Mouse (Mus musculus): ENCODE results near the gene Bcl2l11. TPM values are rescaled to one million over a fixed set of nuclear protein-coding genes. Genes with fewer than 3 reads are reported as not detected.
"Not testable (repeated sequence)": the region's sequence is repeated elsewhere in the genome, so short reads cannot be mapped to it uniquely, and the experiment has no call there.

The Bcl2l11 gene
- polyA plus RNA-seq, 1 experiment from 2014 or later, result 21.6 TPM

GRCm38 (mm10) chr2:128090283-128090885 lies 35.5 kb upstream of the Bcl2l11 start:
- Histone ChIP-seq H3K9me3 (replicated peaks) (no peaks in the 10 kb centered on the region), H3K9ac (no peak overlapping the region), H3K27me3 (replicated peaks) (no peaks in the 10 kb centered on the region), H3K4me1 (replicated peaks) (peaks cover 22% of the 10 kb centered on the region; the same call in 1 of the 2 replicates), H3K4me3 (no peak overlapping the region), H3K27ac (ENCODE audit: poor library complexity, severe bottlenecking) (no peak overlapping the region), H3K36me3 (no peaks in the 10 kb centered on the region), H3K4me2 (no peak overlapping the region)
- WGBS, result 82% methylated on average over 6 of the region's 6 CpGs
- no peak for ATAC-seq (ENCODE audit: insufficient number of reproducible peaks, low FRiP score)

GRCm38 (mm10) chr2:128091431-128092369 lies 34.1 kb upstream of the Bcl2l11 start:
- Histone ChIP-seq H3K27me3 (replicated peaks) (no peaks in the 10 kb centered on the region), H3K9me3 (replicated peaks) (no peaks in the 10 kb centered on the region), H3K4me1 (replicated peaks) (peaks cover 15% of the 10 kb centered on the region; the same call in 1 of the 2 replicates), H3K4me2 (no peak overlapping the region), H3K9ac (no peak overlapping the region), H3K4me3 (no peak overlapping the region), H3K36me3 (no peaks in the 10 kb centered on the region), H3K27ac (ENCODE audit: poor library complexity, severe bottlenecking) (no peak overlapping the region)
- WGBS, result 75% methylated on average over 11 of the region's 11 CpGs
- no peak for ATAC-seq (ENCODE audit: insufficient number of reproducible peaks, low FRiP score)

GRCm38 (mm10) chr2:128092451-128092850 lies 33.4 kb upstream of the Bcl2l11 start:
- Histone ChIP-seq H3K4me2 (no peak overlapping the region), H3K4me3 (no peak overlapping the region), H3K36me3 (no peaks in the 10 kb centered on the region), H3K9me3 (replicated peaks) (no peaks in the 10 kb centered on the region), H3K9ac (no peak overlapping the region), H3K4me1 (replicated peaks) (peaks cover 9% of the 10 kb centered on the region; the same call in 1 of the 2 replicates), H3K27me3 (replicated peaks) (no peaks in the 10 kb centered on the region), H3K27ac (ENCODE audit: poor library complexity, severe bottlenecking) (no peak overlapping the region)
- no peak for ATAC-seq (ENCODE audit: insufficient number of reproducible peaks, low FRiP score)
- WGBS, result 85% methylated on average over 2 of the region's 2 CpGs

- 77% methylated on average over 5 of the region's 5 CpGs for WGBS
- no peak for ATAC-seq (ENCODE audit: insufficient number of reproducible peaks, low FRiP score)
These were observed 31.6 kb upstream of the Bcl2l11 start for GRCm38 (mm10) chr2:128094196-128094595.

GRCm38 (mm10) chr2:128094602-128095001 lies 31.2 kb upstream of the Bcl2l11 start:
- WGBS, result 63% methylated on average over 2 of the region's 2 CpGs
- H3K27me3 ChIP-seq (replicated peaks), result no peaks in the 10 kb centered on the region
- H3K4me2 ChIP-seq, result no peak overlapping the region
- H3K36me3 ChIP-seq, result no peaks in the 10 kb centered on the region
- H3K9me3 ChIP-seq (replicated peaks), result no peaks in the 10 kb centered on the region
- H3K9ac ChIP-seq, result no peak overlapping the region
- H3K4me3 ChIP-seq, result no peak overlapping the region
- no peak overlapping the region for H3K27ac ChIP-seq (ENCODE audit: poor library complexity, severe bottlenecking)
- ATAC-seq (ENCODE audit: insufficient number of reproducible peaks, low FRiP score), result no peak
- H3K4me1 ChIP-seq (replicated peaks), result 0 out of 2 replicates have a peak, but pooled peaks cover 4% of the 10 kb centered on the region

More at GRCm38 (mm10) chr2:128094196-128094595, 31.6 kb upstream of the Bcl2l11 start:
- Histone ChIP-seq H3K4me3 (no peak overlapping the region), H3K36me3 (no peaks in the 10 kb centered on the region), H3K4me2 (no peak overlapping the region), H3K4me1 (replicated peaks) (0 out of 2 replicates have a peak, but pooled peaks cover 4% of the 10 kb centered on the region), H3K9me3 (replicated peaks) (no peaks in the 10 kb centered on the region), H3K27ac (ENCODE audit: poor library complexity, severe bottlenecking) (no peak overlapping the region), H3K27me3 (replicated peaks) (no peaks in the 10 kb centered on the region), H3K9ac (no peak overlapping the region)

GRCm38 (mm10) chr2:128095270-128095669 lies 30.6 kb upstream of the Bcl2l11 start:
- H3K27ac ChIP-seq (ENCODE audit: poor library complexity, severe bottlenecking), result no peak overlapping the region
- H3K27me3 ChIP-seq (replicated peaks), result no peaks in the 10 kb centered on the region
- H3K4me1 ChIP-seq (replicated peaks), result 0 out of 2 replicates have a peak, but pooled peaks cover 4% of the 10 kb centered on the region
- H3K36me3 ChIP-seq, result no peaks in the 10 kb centered on the region
- H3K4me2 ChIP-seq, result no peak overlapping the region
- WGBS, result 59% methylated on average over 1 of the region's 1 CpGs
- ATAC-seq (ENCODE audit: insufficient number of reproducible peaks, low FRiP score), result no peak
- no peaks in the 10 kb centered on the region for H3K9me3 ChIP-seq (replicated peaks)
- H3K9ac ChIP-seq, result no peak overlapping the region
- no peak overlapping the region for H3K4me3 ChIP-seq

- H3K4me1 ChIP-seq (replicated peaks), result 0 out of 2 replicates have a peak, but pooled peaks cover 4% of the 10 kb centered on the region
- no peak overlapping the region for H3K27ac ChIP-seq (ENCODE audit: poor library complexity, severe bottlenecking)
- no peak overlapping the region for H3K4me2 ChIP-seq
- ATAC-seq (ENCODE audit: insufficient number of reproducible peaks, low FRiP score), result no peak
- WGBS, result 79% methylated on average over 1 of the region's 1 CpGs
- no peak overlapping the region for H3K4me3 ChIP-seq
- H3K9me3 ChIP-seq (replicated peaks), result no peaks in the 10 kb centered on the region
- H3K27me3 ChIP-seq (replicated peaks), result no peaks in the 10 kb centered on the region
- H3K36me3 ChIP-seq, result no peaks in the 10 kb centered on the region
- no peak overlapping the region for H3K9ac ChIP-seq
These were observed 29.8 kb upstream of the Bcl2l11 start for GRCm38 (mm10) chr2:128096070-128096469.

GRCm38 (mm10) chr2:128098118-128098517 lies 27.7 kb upstream of the Bcl2l11 start:
- WGBS, result 87% methylated on average over 4 of the region's 5 CpGs
- not testable (repeated sequence) for ATAC-seq (ENCODE audit: insufficient number of reproducible peaks, low FRiP score)

GRCm38 (mm10) chr2:128102086-128102485 lies 23.8 kb upstream of the Bcl2l11 start:
- no peaks in the 10 kb centered on the region for H3K36me3 ChIP-seq
- ATAC-seq (ENCODE audit: insufficient number of reproducible peaks, low FRiP score), result no peak
- no peaks in the 10 kb centered on the region for H3K27me3 ChIP-seq (replicated peaks)
- no peak overlapping the region for H3K4me2 ChIP-seq
- H3K4me3 ChIP-seq, result no peak overlapping the region
- peaks cover 19% of the 10 kb centered on the region for H3K4me1 ChIP-seq (replicated peaks)
- H3K27ac ChIP-seq (ENCODE audit: poor library complexity, severe bottlenecking), result no peak overlapping the region
- H3K9ac ChIP-seq, result no peak overlapping the region
- no peaks in the 10 kb centered on the region for H3K9me3 ChIP-seq (replicated peaks)
- 82% methylated on average over 9 of the region's 9 CpGs for WGBS

More at GRCm38 (mm10) chr2:128098118-128098517, 27.7 kb upstream of the Bcl2l11 start:
- H3K9me3 ChIP-seq (replicated peaks); H3K36me3 ChIP-seq; H3K9ac ChIP-seq; H3K4me3 ChIP-seq; H3K27me3 ChIP-seq (replicated peaks); H3K4me1 ChIP-seq (replicated peaks); H3K4me2 ChIP-seq; H3K27ac ChIP-seq (ENCODE audit: poor library complexity, severe bottlenecking): not testable (repeated sequence)

- no peak overlapping the region for H3K9ac ChIP-seq
- WGBS, result 40% methylated on average over 5 of the region's 5 CpGs
- H3K9me3 ChIP-seq (replicated peaks), result no peaks in the 10 kb centered on the region
These were observed 21.0 kb upstream of the Bcl2l11 start for GRCm38 (mm10) chr2:128104815-128105214.

GRCm38 (mm10) chr2:128105651-128106050 lies 20.2 kb upstream of the Bcl2l11 start:
- WGBS, result 72% methylated on average over 11 of the region's 11 CpGs
- Histone ChIP-seq H3K27ac (ENCODE audit: poor library complexity, severe bottlenecking) (no peak overlapping the region), H3K4me3 (no peak overlapping the region), H3K27me3 (replicated peaks) (no peaks in the 10 kb centered on the region), H3K9me3 (replicated peaks) (no peaks in the 10 kb centered on the region), H3K9ac (no peak overlapping the region), H3K4me2 (no peak overlapping the region), H3K36me3 (no peaks in the 10 kb centered on the region), H3K4me1 (replicated peaks) (peaks cover 19% of the 10 kb centered on the region)
- no peak for ATAC-seq (ENCODE audit: insufficient number of reproducible peaks, low FRiP score)

More at GRCm38 (mm10) chr2:128104815-128105214, 21.0 kb upstream of the Bcl2l11 start:
- ATAC-seq (ENCODE audit: insufficient number of reproducible peaks, low FRiP score), result no peak
- Histone ChIP-seq H3K36me3 (no peaks in the 10 kb centered on the region), H3K27ac (ENCODE audit: poor library complexity, severe bottlenecking) (no peak overlapping the region), H3K4me3 (no peak overlapping the region), H3K4me2 (no peak overlapping the region), H3K27me3 (replicated peaks) (no peaks in the 10 kb centered on the region), H3K4me1 (replicated peaks) (peaks cover 19% of the 10 kb centered on the region)

Measured in heart, embryonic 12.5 days (tissue).